Mouse (Mus musculus) stomach, postnatal 0 days (tissue): ENCODE results near the gene Hps6.

ENCODE experiments used
- CTCF ChIP-seq: IDR thresholded peaks from 2 replicates; pipeline ENCODE4 v1.5.1; 2016; ENCODE audit warnings: antibody characterized with exemption, low read depth, mild to moderate bottlenecking, moderate library complexity
- EP300 ChIP-seq: optimal IDR thresholded peaks from 2 replicates; pipeline ENCODE3; 2016; ENCODE audit warnings: antibody characterized with exemption

DNA sequence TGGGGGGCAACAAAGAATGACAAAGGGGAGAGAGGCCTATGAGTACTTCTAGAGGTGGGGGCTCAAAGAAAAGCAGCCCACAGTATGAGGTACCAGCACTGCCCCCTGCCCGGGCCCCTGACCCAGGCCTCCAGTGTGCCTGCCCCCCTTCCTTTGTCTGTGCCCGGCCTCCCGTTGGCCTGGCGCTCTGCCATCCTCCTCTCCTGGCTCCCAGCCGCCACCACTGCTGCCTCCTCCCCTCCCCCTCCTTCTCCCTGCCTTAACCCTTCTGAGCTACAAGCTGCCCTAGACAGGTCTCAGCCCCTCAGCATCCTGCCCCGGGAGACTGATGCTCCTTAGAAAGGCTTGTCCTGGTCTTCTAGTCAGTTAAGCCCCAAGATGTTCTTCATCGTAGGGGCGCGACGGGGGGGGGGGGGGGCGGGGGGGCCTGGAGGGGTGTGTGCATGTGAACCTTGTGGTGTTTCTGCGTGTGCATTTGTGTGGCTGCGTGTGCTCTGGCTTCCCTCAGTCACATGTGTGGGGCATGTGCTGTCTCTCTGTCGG, 38.7 kb downstream of the Hps6 start:
- TF ChIP-seq CTCF, result no peak
- no peak for TF ChIP-seq EP300
